Mouse (Mus musculus) liver, embryonic 11.5 days (tissue): Measurements from ENCODE around the gene Arsg. TPM values are rescaled to one million over a fixed set of nuclear protein-coding genes. Genes with fewer than 3 reads are reported as not detected.

Source experiments
- ATAC-seq: fragments of 200-750 bp; cut with Nextera tagmentation; replicated peaks from 2 replicates; pipeline ENCODE4 v1.8.0; 2017; ENCODE audit warnings: moderate number of reproducible peaks, mild to moderate bottlenecking, moderate TSS enrichment, moderate library complexity; ENCODE audit not compliant: low FRiP score
- DNase-seq: peaks from one replicate; pipeline ENCODE4 v3.0.0-alpha.2; 2017; ENCODE audit warnings: low spot score
- H3K27ac ChIP-seq: fragments of 300-500 bp; sonication (generic); 2 replicates; pipeline ENCODE4 v1.5.1; 2014; ENCODE audit warnings: mild to moderate bottlenecking, low read depth, low read length, control low read depth
- H3K27me3 ChIP-seq: fragments of 300-500 bp; sonication (generic); replicated peaks from 2 replicates; pipeline ENCODE4 v1.6.1; 2014; ENCODE audit warnings: low read length, mixed read lengths; ENCODE audit not compliant: control insufficient read depth, insufficient read depth
- H3K36me3 ChIP-seq: fragments of 300-500 bp; sonication (generic); 2 replicates; pipeline ENCODE4 v1.6.1; 2014; ENCODE audit warnings: mild to moderate bottlenecking, low read length, moderate library complexity, mixed read lengths; ENCODE audit not compliant: control insufficient read depth, insufficient read depth
- H3K4me1 ChIP-seq: fragments of 300-500 bp; sonication (generic); replicated peaks from 2 replicates; pipeline ENCODE4 v1.6.1; 2014; ENCODE audit warnings: low read length, mixed read lengths; ENCODE audit not compliant: control insufficient read depth, insufficient read depth
- H3K4me2 ChIP-seq: fragments of 300-500 bp; sonication (generic); 2 replicates; pipeline ENCODE4 v1.6.1; 2014; ENCODE audit warnings: mild to moderate bottlenecking, control low read depth, moderate library complexity
- H3K4me3 ChIP-seq: fragments of 300-500 bp; sonication (generic); 2 replicates; pipeline ENCODE4 v1.5.1; 2014; ENCODE audit warnings: low read depth, low read length, control low read depth
- H3K9ac ChIP-seq: fragments of 300-500 bp; sonication (generic); 2 replicates; pipeline ENCODE4 v1.6.1; 2014; ENCODE audit warnings: low read depth, low read length, control low read depth
- H3K9me3 ChIP-seq: fragments of 300-500 bp; sonication (generic); 2 replicates; pipeline ENCODE4 v1.6.1; 2016; ENCODE audit warnings: low read length, inconsistent platforms, mixed read lengths; ENCODE audit not compliant: control insufficient read depth
- WGBS: fragments of 180-500 bp; shearing (Covaris S2); extraction: QIAGEN DNeasy Blood & Tissue Kit; methylation state at CpG from one replicate; pipeline ENCODE4 v1.1.7; 2014; 5-methylcytosine and 5-hydroxymethylcytosine counted together
- polyA plus RNA-seq: library from polyadenylated mRNA; unstranded; fragments of >200 nt; fragmentation: Nextera tagmentation; extraction: Ambion mirVana; gene quantifications from 2 replicates; pipeline ENCODE4 v1.2.1, GENCODE M21; 2014

The Arsg gene
- polyA plus RNA-seq, 1 experiment from 2014 or later = 5.8 TPM

GRCm38 (mm10) chr11:109512995-109513675, 40.0 kb downstream of the Arsg start:
- no peak overlapping the region for H3K9ac ChIP-seq
- WGBS = 81% methylated on average over 16 of the region's 16 CpGs
- no peaks in the 10 kb centered on the region for H3K36me3 ChIP-seq
- H3K4me1 ChIP-seq = peaks cover 4% of the 10 kb centered on the region; the same call in 1 of the 2 replicates
- H3K4me2 ChIP-seq = no peak overlapping the region
- H3K27ac ChIP-seq = no peak overlapping the region
- no peak for DNase-seq
- no peak for ATAC-seq
- no peaks in the 10 kb centered on the region for H3K27me3 ChIP-seq
- no peaks in the 10 kb centered on the region for H3K9me3 ChIP-seq
- no peak overlapping the region for H3K4me3 ChIP-seq

DNA sequence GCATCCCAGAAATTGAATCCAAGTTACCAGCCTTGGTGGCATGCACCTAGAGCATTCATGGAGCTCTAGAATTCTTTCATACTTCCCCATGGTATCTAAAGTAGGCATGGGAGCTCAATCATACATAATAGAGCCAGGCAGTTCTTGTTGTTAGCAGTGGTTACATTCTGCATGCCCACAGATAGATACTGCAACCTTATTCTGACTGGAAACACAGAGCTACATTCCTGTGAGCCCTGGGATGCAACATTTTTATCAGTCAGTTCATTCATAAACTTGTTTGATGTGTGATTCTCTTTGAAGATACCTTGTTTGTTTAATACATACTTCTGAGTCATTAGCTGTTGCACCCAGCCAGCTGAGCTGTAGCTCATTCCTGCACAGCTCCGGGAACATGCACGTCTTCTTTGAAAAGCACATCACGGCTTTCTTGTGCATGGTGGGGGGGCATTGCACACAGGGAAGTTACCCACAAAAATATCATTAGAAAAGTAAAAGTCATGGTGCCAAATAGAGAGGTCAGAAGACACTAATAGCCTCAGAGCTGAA, 41.0 kb downstream of the Arsg start:
- H3K4me1 ChIP-seq = peaks cover 4% of the 10 kb centered on the region; the same call in 1 of the 2 replicates
- H3K4me3 ChIP-seq = no peak overlapping the region
- no peaks in the 10 kb centered on the region for H3K9me3 ChIP-seq
- H3K27me3 ChIP-seq = no peaks in the 10 kb centered on the region
- no peak overlapping the region for H3K9ac ChIP-seq
- ATAC-seq (no peak), DNase-seq (no peak)
- WGBS = 77% methylated on average over 3 of the region's 3 CpGs
- H3K27ac ChIP-seq = no peak overlapping the region
- H3K36me3 ChIP-seq = no peaks in the 10 kb centered on the region
- no peak overlapping the region for H3K4me2 ChIP-seq

DNA sequence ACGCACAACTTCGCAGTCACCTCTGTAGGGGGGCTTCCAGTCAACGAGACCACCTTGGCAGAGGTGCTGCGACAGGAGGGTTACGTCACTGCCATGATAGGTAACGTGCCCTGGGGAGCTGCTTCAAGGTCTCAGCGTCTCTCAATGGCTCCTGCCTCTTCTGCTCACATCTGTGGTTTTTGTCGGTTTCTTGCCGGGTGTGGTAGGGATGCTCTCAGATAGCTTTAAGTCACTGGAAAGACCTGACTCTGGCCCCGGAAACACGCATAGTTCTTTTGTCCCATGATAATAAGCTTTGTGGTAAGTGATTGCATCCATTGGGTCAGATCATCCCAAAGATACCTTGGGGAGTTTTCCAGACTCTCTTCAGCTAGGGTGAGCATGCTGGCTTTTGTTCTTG, 44.2 kb downstream of the Arsg start:
- WGBS = 65% methylated on average over 11 of the region's 11 CpGs
- Histone ChIP-seq H3K4me1 (peaks cover 4% of the 10 kb centered on the region; the same call in 1 of the 2 replicates), H3K36me3 (no peaks in the 10 kb centered on the region), H3K27ac (no peak overlapping the region), H3K4me2 (0 out of 2 replicates have a peak overlapping the region, but pooled peaks have one; percentile 4), H3K9me3 (no peaks in the 10 kb centered on the region), H3K4me3 (no peak overlapping the region), H3K27me3 (no peaks in the 10 kb centered on the region), H3K9ac (no peak overlapping the region)
- ATAC-seq = peak; percentile 27; the same call in 1 of the 2 replicates
- no peak for DNase-seq

DNA sequence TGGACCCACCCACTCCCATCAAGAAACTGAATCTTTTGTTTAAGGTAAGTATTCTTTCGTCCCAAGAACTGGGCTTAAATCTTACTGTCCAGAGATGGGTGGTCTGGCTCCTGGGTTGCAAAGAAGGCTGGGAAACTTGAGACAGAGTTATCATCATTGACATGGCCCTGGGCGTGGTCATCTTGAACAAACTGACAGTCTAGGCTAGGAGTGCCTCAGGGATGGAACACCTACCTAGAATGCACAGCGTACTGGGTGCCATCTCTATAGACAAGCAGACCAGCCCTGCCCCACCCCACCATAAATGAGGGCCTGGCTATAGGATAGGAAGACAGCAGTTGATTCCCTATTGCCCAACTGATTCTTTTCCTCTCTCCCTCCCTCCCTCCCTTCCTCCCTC, 44.6 kb downstream of the Arsg start:
- Histone ChIP-seq H3K9ac (no peak overlapping the region), H3K27ac (no peak overlapping the region), H3K4me3 (no peak overlapping the region), H3K27me3 (no peaks in the 10 kb centered on the region), H3K4me1 (peaks cover 4% of the 10 kb centered on the region; the same call in 1 of the 2 replicates), H3K4me2 (0 out of 2 replicates have a peak overlapping the region, but pooled peaks have one; percentile 4), H3K36me3 (no peaks in the 10 kb centered on the region), H3K9me3 (no peaks in the 10 kb centered on the region)
- no peak for DNase-seq
- 51% methylated on average over 3 of the region's 3 CpGs for WGBS
- peak; percentile 97 for ATAC-seq

DNA sequence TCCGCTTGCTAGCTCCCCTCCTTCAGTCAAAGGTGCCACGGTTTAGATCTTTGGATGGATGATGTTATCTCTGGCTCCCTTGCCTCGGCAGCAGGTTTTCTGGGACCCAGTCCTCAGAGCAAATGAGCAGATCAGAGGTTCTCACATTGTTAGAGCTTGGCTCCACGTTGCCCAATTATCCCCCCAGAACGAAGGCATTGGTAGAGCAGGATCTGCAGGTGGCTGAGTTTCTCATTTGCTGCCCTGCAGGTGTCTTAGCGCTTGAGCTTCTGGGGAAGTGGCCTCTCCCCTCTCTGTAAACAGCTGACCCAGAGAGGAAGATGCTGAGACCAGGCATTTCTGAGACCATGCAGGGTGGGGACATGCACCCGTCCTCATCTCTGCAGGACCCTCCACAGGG, 47.8 kb downstream of the Arsg start:
- 44% methylated on average over 7 of the region's 7 CpGs for WGBS
- no peak overlapping the region for H3K4me2 ChIP-seq

DNA sequence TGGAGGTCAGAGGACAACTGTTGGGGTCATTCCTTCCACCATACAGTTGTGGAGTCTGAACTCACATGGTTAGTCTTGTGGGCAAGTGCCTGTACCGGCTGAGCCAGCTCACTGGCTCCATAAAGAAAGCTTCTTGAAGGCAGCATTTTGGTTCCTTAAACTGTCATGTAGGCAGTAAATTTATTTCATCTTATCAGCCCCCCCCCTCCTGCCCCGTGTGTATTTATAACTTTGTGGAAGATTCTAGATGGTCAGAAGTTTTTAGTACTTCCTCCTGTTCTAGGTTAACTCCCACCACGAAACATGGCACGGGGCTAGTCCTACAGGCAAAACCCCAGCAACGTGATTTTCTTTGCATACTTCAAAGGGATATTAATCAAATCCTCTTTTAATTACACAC, 51.7 kb downstream of the Arsg start:
- Histone ChIP-seq H3K4me1 (no peaks in the 10 kb centered on the region), H3K36me3 (no peaks in the 10 kb centered on the region), H3K27me3 (no peaks in the 10 kb centered on the region), H3K27ac (no peak overlapping the region), H3K4me2 (no peak overlapping the region), H3K4me3 (no peak overlapping the region), H3K9me3 (no peaks in the 10 kb centered on the region), H3K9ac (no peak overlapping the region)
- DNase-seq (no peak), ATAC-seq (no peak)
- 75% methylated on average over 5 of the region's 5 CpGs for WGBS

More for the DNA sequence above, 47.8 kb downstream of the Arsg start:
- H3K4me1 ChIP-seq = peaks cover 4% of the 10 kb centered on the region; the same call in 1 of the 2 replicates
- DNase-seq = no peak
- H3K27ac ChIP-seq = no peak overlapping the region
- H3K9me3 ChIP-seq = no peaks in the 10 kb centered on the region
- H3K4me3 ChIP-seq = no peak overlapping the region
- no peak for ATAC-seq
- no peaks in the 10 kb centered on the region for H3K27me3 ChIP-seq
- no peak overlapping the region for H3K9ac ChIP-seq
- no peaks in the 10 kb centered on the region for H3K36me3 ChIP-seq

- H3K9ac ChIP-seq = no peak overlapping the region
- no peaks in the 10 kb centered on the region for H3K36me3 ChIP-seq
- no peaks in the 10 kb centered on the region for H3K9me3 ChIP-seq
- H3K4me3 ChIP-seq = no peak overlapping the region
- no peaks in the 10 kb centered on the region for H3K4me1 ChIP-seq
- no peak for DNase-seq
- H3K27me3 ChIP-seq = no peaks in the 10 kb centered on the region
- WGBS = 84% methylated on average over 4 of the region's 4 CpGs
- no peak overlapping the region for H3K27ac ChIP-seq
- H3K4me2 ChIP-seq = no peak overlapping the region
- no peak for ATAC-seq
Measured at GRCm38 (mm10) chr11:109525571-109525970, 52.4 kb downstream of the Arsg start.

- Histone ChIP-seq H3K9me3 (no peaks in the 10 kb centered on the region), H3K9ac (no peak overlapping the region), H3K27ac (no peak overlapping the region), H3K36me3 (no peaks in the 10 kb centered on the region), H3K4me2 (no peak overlapping the region), H3K4me3 (no peak overlapping the region), H3K27me3 (no peaks in the 10 kb centered on the region), H3K4me1 (no peaks in the 10 kb centered on the region)
- WGBS = 79% methylated on average over 4 of the region's 4 CpGs
- DNase-seq (no peak), ATAC-seq (no peak)
Measured at GRCm38 (mm10) chr11:109530030-109530429, 56.9 kb downstream of the Arsg start.

DNA sequence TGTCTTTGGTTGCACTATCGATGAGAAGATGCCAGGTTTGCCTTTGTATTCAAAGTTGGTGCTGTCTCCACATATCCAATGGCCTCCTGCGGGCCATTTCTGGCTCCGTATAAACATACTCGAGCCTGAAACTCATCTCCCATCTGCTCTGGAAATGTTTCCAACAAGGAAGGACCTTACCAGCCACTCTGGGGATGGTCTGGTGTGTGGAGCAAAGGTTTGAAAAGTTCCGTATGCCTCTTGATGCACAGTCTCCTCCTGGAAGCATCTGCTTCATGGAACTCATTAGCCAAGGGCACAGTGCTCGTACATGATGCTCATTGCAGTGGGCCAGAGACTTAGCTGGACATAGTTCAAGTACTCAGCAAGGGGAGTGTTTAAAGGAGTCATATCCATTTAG, 62.8 kb downstream of the Arsg start:
- no peak for ATAC-seq
- 88% methylated on average over 6 of the region's 6 CpGs for WGBS

More for the DNA sequence above, 62.8 kb downstream of the Arsg start:
- H3K27me3 ChIP-seq = no peaks in the 10 kb centered on the region
- no peak overlapping the region for H3K4me2 ChIP-seq
- no peak overlapping the region for H3K9ac ChIP-seq
- peaks cover 5% of the 10 kb centered on the region; the same call in 1 of the 2 replicates for H3K4me1 ChIP-seq
- no peak for DNase-seq
- no peaks in the 10 kb centered on the region for H3K9me3 ChIP-seq
- H3K4me3 ChIP-seq = no peak overlapping the region
- H3K27ac ChIP-seq = no peak overlapping the region
- no peaks in the 10 kb centered on the region for H3K36me3 ChIP-seq
